Mouse (Mus musculus): ENCODE data around the gene Mylip.

DNA sequence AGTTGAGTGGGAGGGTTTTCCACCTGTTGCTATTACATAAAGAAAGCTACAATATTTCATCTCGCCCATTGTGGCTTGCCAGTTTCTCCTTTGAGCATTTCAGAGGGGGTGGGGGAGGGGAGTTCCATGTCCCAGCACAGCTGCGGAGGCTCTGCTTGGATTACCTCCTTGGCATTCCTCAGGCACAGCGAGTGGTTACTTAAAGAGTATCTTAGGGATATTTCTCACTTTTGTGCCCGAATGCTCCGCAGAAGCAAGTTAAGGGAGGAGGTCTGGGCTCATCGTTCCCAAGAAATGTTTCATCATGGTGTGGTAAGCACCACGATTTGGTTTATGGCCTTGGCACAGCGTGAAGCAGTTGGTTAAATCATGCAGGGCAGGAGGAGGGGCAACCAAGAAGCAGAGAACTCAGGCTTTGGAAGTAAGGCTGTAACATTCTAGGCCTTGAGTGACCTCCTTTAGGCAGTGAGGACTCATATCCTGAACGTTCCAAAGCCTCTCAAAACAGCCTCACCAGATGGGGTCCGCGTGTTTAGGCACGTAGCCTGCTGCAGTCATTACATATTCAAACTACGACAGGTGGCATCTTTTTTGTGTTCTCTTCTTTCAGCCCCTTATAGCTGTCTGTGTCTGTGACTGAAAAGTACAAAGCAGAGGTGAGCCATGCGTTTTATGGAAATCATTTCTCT lies 43.9 kb upstream of the Mylip start:
- no peak for TF ChIP-seq CTCF (IDR thresholded peaks at IDR 0.05)
- no peak for TF ChIP-seq EP300 (IDR thresholded peaks at IDR 0.05; ENCODE audit: insufficient read depth, low read depth, low read length)
- no peak for TF ChIP-seq POLR2A (IDR thresholded peaks at IDR 0.05; ENCODE audit: insufficient read depth, low read depth, low read length)

Data from heart, adult 2 months (tissue).